Mouse (Mus musculus) heart, embryonic 10.5 days (tissue): ENCODE results near the gene Adal. TPM values are rescaled to one million over a fixed set of nuclear protein-coding genes. Genes with fewer than 3 reads are reported as not detected.
"Not testable (repeated sequence)": the region's sequence is repeated elsewhere in the genome, so short reads cannot be mapped to it uniquely, and the experiment has no call there.

ENCODE experiments used
- DNase-seq: peaks from one replicate; pipeline ENCODE4 v3.0.0-alpha.2; 2017; ENCODE audit warnings: low spot score
- H3K27ac ChIP-seq: fragments of 300-500 bp; sonication (generic); 2 replicates; pipeline ENCODE4 v1.5.1; 2016; ENCODE audit warnings: mild to moderate bottlenecking
- H3K27me3 ChIP-seq: fragments of 300-500 bp; sonication (generic); 2 replicates; pipeline ENCODE4 v1.6.1; 2016; ENCODE audit warnings: mild to moderate bottlenecking; ENCODE audit not compliant: poor library complexity, insufficient read depth, severe bottlenecking
- H3K36me3 ChIP-seq: fragments of 300-500 bp; sonication (generic); 2 replicates; pipeline ENCODE4 v1.6.1; 2016; ENCODE audit warnings: mild to moderate bottlenecking, moderate library complexity
- H3K4me1 ChIP-seq: fragments of 300-500 bp; sonication (generic); 2 replicates; pipeline ENCODE4 v1.6.1; 2016; ENCODE audit warnings: mild to moderate bottlenecking
- H3K4me3 ChIP-seq: fragments of 300-500 bp; sonication (generic); 2 replicates; pipeline ENCODE4 v1.5.1; 2016; ENCODE audit warnings: mild to moderate bottlenecking, moderate library complexity
- H3K9me3 ChIP-seq: fragments of 300-500 bp; sonication (generic); 2 replicates; pipeline ENCODE4 v1.6.1; 2016; ENCODE audit warnings: mild to moderate bottlenecking, moderate library complexity
- WGBS: fragments of 180-500 bp; shearing (Covaris S2); methylation state at CpG from one replicate; pipeline ENCODE4 v1.1.7; 2016; 5-methylcytosine and 5-hydroxymethylcytosine counted together
- polyA plus RNA-seq: library from polyadenylated mRNA; unstranded; fragments of >200 nt; fragmentation: Nextera tagmentation; extraction: Ambion mirVana; gene quantifications from 2 replicates; pipeline ENCODE4 v1.2.1, GENCODE M21; 2016

Adal gene
- polyA plus RNA-seq: 14.4 and 14.5 TPM in 2 replicates

DNA sequence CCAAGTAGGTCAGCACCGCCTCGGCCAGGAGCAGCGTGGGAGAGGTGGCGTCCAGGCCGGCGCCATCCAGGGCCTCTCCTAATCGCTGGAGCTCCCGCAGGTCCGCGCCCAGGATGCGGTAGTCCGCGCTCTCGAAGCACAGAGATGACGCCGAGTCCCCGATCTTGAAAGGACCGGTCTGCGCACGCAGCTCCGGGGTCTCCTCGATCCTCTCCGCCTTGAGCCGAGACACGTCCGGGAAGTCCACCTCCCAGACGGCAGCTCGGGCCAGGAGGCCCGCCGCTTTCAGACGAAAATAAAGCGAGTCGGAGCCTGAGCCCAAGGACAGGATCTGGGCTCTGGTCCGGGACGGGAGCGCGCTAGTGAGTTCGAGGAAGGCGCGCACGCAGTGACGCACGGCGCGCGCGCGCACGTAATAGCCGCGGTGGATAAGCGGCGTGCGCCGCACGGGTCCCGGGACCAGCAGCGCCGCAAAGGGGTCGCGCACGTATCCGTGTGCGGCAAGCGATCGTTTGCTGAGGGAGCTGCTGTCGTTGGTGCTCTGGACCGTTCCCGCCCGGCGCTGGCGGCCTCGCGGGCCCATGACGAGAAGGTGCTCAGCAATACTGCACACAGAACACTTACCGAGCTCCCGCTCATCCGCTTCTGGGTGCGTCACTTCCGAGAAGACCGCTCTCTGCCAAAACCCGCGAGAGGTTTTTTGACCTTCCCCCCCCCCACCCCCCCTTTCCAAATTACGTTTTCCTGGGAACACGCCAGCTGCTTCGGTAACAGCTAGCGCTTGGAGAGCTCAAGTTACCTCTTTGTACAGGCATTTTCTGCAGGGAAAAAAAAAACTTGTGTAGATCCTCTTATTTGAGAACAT lies at the start of gene Adal, which contains the start of gene Lcmt2:
TSS of gene Adal (plus strand) at position 411 of the 865 bp plus-strand sequence.
TSS of gene Lcmt2 (minus strand) at position 636 of the 865 bp plus-strand sequence.
- Histone ChIP-seq H3K27me3 (no peaks in the 10 kb centered on the region), H3K27ac (peak within 1 kb of the TSS; percentile 97), H3K36me3 (peaks cover 37% of the 10 kb centered on the region), H3K9me3 (no peaks in the 10 kb centered on the region), H3K4me1 (peaks cover 23% of the 10 kb centered on the region), H3K4me3 (peak within 1 kb of the TSS; percentile 77)
- under 1% methylated on average over 87 of the region's 87 CpGs for WGBS
- peak; percentile 96 for DNase-seq

GRCm38 (mm10) chr2:121102051-121102450 lies 38.2 kb upstream of the Adal start:
- H3K4me1 ChIP-seq: no peaks in the 10 kb centered on the region
- WGBS: 25% methylated on average over 9 of the region's 9 CpGs
- no peaks in the 10 kb centered on the region for H3K27me3 ChIP-seq
- no peak for DNase-seq
- H3K9me3 ChIP-seq: no peaks in the 10 kb centered on the region
- no peak overlapping the region for H3K4me3 ChIP-seq
- H3K27ac ChIP-seq: no peak overlapping the region
- H3K36me3 ChIP-seq: no peaks in the 10 kb centered on the region

- Histone ChIP-seq H3K36me3 (no peaks in the 10 kb centered on the region), H3K9me3 (no peaks in the 10 kb centered on the region), H3K27ac (no peak overlapping the region), H3K4me3 (no peak overlapping the region), H3K4me1 (peaks cover 4% of the 10 kb centered on the region), H3K27me3 (no peaks in the 10 kb centered on the region)
- no peak for DNase-seq
Observed at GRCm38 (mm10) chr2:121105940-121106339, 34.3 kb upstream of the Adal start.

GRCm38 (mm10) chr2:121109695-121110094 lies 30.5 kb upstream of the Adal start, which contains the start of gene Tgm7:
Gene Tgm7, minus strand, starts transcription at chr2:121109795.
- Histone ChIP-seq H3K9me3 (no peaks in the 10 kb centered on the region), H3K36me3 (no peaks in the 10 kb centered on the region), H3K27ac (no peak within 1 kb of the TSS), H3K4me3 (no peak within 1 kb of the TSS), H3K27me3 (no peaks in the 10 kb centered on the region), H3K4me1 (peaks cover 4% of the 10 kb centered on the region)
- WGBS: 81% methylated on average over 4 of the region's 4 CpGs
- no peak for DNase-seq

- H3K4me3 ChIP-seq: no peak overlapping the region
- peaks cover 1% of the 10 kb centered on the region for H3K4me1 ChIP-seq
- H3K36me3 ChIP-seq: no peaks in the 10 kb centered on the region
- H3K27ac ChIP-seq: no peak overlapping the region
- no peak for DNase-seq
- H3K9me3 ChIP-seq: no peaks in the 10 kb centered on the region
- H3K27me3 ChIP-seq: no peaks in the 10 kb centered on the region
- WGBS: 86% methylated on average over 2 of the region's 2 CpGs
Observed at GRCm38 (mm10) chr2:121115418-121115817, 24.8 kb upstream of the Adal start.

DNA sequence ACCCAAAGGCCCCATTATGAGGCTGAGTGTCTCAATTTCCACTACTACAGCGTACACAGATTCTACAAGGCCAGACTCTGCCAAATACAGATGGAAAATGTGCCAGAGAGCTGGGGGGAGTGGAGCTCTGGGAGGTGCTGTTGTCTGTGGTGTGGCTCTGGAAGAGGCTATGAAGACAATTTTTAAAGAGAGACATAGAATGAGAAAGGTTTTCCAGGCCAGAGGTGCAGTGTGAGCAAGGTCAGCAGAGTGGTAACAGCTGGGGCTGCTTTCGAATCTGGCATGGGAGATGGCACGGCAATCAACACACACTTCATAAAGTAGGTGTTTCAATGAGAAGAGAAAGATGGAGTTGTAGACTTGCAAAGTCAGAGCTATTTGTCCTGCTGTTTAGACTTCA lies 21.0 kb upstream of the Adal start:
- 75% methylated on average over 3 of the region's 3 CpGs for WGBS

DNA sequence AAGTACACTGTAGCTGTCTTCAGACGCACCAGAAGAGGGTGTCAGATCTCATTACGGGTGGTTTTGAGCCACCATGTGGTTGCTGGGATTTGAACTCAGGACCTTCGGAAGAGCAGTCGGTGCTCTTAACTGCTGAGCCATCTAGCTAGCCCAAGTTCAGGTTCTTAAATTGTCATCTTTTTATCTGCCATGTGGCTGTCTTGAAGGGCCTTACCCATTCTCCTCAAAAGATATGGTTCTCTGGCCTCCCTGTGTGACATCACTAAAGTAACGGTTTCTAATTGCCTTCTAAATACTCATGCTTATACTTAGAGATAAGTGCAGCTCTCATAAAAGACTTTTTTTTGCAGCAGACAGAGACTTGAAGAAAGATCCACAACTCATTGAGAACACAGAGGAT lies 13.9 kb upstream of the Adal start:
- H3K4me1 ChIP-seq, H3K27ac ChIP-seq, H3K4me3 ChIP-seq, H3K36me3 ChIP-seq, H3K9me3 ChIP-seq, DNase-seq, H3K27me3 ChIP-seq: not testable (repeated sequence)
- WGBS: 88% methylated on average over 5 of the region's 5 CpGs

More for the DNA sequence above, 21.0 kb upstream of the Adal start:
- Histone ChIP-seq H3K4me1 (no peaks in the 10 kb centered on the region), H3K4me3 (no peak overlapping the region), H3K27ac (no peak overlapping the region), H3K36me3 (no peaks in the 10 kb centered on the region), H3K9me3 (no peaks in the 10 kb centered on the region), H3K27me3 (no peaks in the 10 kb centered on the region)
- DNase-seq: no peak

DNA sequence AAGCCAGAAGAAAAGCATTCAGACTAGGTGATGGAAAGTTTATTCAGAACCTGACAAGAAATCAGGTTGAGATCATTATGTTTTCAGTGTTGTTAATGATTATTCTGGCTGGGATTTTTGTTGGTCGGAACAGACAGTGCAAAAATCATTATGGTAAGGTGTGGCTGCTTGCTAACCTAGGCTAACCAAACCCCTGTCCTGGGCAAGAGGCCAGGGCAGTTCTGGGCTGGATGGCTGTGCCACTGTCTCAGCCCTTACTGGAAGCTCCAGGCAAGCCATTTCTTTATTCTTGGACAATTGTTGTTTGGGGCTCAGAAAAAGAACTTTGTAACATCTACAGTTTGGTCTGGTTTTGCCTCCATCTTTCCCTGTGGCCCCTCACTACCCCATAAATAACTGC lies 12.7 kb upstream of the Adal start:
- H3K27me3 ChIP-seq: no peaks in the 10 kb centered on the region
- H3K9me3 ChIP-seq: no peaks in the 10 kb centered on the region
- DNase-seq: no peak
- no peaks in the 10 kb centered on the region for H3K36me3 ChIP-seq
- H3K27ac ChIP-seq: no peak overlapping the region
- WGBS: 78% methylated on average over 1 of the region's 1 CpGs
- no peak overlapping the region for H3K4me3 ChIP-seq
- H3K4me1 ChIP-seq: no peaks in the 10 kb centered on the region

DNA sequence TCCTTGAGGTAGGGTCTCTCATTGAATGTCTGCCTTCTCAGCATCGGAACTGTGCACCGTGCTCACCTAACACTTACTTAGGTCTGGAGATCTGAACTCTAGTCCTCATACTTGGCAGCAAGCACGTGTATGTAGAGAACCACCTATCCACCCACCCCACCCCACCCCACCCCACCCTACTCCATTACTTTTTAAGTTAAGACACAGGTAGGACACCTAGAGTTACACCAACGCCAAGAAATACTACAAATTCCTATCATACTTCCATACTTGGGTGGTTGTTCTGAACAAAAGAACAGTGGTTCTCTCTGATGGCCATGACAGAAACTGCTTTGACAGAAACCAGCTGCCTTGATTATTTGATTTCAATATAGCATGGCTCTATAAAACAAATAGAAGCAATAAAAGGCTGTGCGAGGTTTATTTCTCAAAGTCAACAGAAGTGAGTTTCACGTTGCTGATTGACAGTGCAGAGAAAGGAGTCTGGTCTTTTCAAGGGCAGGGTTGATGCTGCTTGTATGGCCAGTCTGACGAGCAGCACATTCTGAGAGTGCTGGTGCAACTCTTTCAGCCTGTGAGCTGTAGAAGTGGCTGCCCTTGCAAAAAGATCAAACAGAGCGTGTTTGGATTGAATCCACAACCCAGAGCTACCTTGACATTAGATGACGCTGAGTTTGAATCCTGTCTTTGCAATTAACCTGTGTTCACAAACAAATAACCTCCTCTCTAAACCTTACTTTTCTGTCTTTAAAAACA lies 11.2 kb upstream of the Adal start:
- Histone ChIP-seq H3K4me3 (no peak overlapping the region), H3K27ac (no peak overlapping the region), H3K36me3 (no peaks in the 10 kb centered on the region), H3K27me3 (no peaks in the 10 kb centered on the region), H3K4me1 (no peaks in the 10 kb centered on the region), H3K9me3 (no peaks in the 10 kb centered on the region)
- WGBS: 63% methylated on average over 9 of the region's 9 CpGs
- no peak for DNase-seq

DNA sequence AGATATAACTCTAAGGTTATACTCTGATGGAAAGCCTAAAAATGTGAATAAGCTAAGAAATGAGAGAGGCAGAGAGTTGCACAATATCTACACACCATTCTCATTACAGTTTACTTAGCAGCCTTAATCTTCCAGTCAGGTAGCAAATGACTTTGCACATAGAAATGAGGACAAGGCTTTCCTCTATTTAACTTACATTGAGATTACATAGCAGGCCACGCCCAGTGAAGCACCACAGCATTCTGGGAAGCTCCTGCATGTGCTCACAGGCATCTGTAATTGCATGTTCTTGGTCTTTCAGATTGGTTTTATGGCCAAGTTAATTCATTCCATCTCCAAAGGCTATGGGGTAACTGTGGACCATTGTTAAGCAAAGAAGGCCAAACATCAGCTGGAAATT lies 7.4 kb upstream of the Adal start:
- H3K4me3 ChIP-seq: no peak overlapping the region
- no peaks in the 10 kb centered on the region for H3K4me1 ChIP-seq
- H3K36me3 ChIP-seq: peaks cover 6% of the 10 kb centered on the region
- no peaks in the 10 kb centered on the region for H3K27me3 ChIP-seq
- DNase-seq: no peak
- no peak overlapping the region for H3K27ac ChIP-seq
- WGBS: 69% methylated on average over 1 of the region's 1 CpGs
- no peaks in the 10 kb centered on the region for H3K9me3 ChIP-seq

DNA sequence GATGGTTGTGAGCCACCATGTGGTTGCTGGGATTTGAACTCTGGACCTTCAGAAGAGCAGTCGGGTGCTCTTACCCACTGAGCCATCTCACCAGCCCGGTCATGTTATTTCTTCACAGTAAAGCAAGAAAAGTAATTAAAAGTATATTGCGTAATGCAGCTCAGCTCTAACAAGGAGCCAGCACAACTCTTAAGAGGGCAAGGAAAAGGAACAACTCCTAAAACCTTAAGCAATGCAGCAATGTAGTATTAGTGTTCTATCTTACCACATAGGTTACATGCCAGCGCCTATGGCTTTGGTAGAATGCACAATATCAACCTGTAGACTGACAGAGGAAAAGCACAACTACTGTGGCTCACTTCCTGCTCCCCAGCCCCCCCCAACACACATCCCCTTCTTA lies 2.9 kb upstream of the Adal start:
- DNase-seq: no peak

DNA sequence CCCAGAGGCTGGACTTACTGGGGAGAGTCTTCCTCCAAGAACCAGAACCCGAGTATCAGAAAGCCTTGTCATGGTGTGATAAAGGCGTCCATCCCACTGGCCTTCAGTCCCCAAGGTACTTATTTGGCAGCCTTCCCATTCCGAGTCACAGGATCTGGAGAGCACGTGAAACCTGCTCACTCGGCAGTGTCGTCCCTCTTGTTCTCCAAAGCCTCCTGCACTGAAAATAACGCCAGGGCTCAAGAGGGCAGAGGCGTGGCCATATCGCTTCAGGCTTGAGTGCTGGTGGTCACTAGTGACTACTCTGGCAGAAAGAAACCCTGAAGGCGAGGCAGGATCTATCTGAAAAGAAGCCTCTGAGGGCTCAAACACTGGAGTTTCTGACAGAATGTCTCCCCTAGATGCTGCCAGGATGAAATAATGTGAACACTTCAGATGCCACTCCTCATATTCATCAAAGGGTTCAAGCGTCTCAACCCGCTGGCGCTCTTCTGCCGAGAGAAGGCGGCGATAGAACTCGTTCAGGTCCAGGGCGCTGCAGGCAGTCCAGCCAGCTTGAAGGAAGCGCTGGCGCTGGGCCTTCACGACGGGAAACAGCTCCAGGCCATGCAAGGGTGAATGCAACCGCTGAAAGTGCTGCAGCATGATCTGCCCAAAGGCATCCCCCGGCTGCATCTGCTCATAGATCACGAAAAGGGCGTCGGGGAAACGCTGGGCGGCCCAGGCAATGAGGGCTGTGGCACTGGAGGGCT lies 786 bp upstream of the Adal start:
- peak; percentile 77 for DNase-seq
- WGBS: 44% methylated on average over 29 of the region's 29 CpGs
- peaks cover 32% of the 10 kb centered on the region for H3K36me3 ChIP-seq

More for the DNA sequence above, 2.9 kb upstream of the Adal start:
- Histone ChIP-seq H3K36me3 (peaks cover 22% of the 10 kb centered on the region), H3K27me3 (no peaks in the 10 kb centered on the region), H3K27ac (no peak overlapping the region), H3K4me3 (no peak overlapping the region), H3K9me3 (no peaks in the 10 kb centered on the region), H3K4me1 (peaks cover 23% of the 10 kb centered on the region)
- WGBS: 91% methylated on average over 4 of the region's 4 CpGs

More for the DNA sequence above, 786 bp upstream of the Adal start:
- Histone ChIP-seq H3K4me3 (peak overlapping the region; percentile 77), H3K4me1 (peaks cover 23% of the 10 kb centered on the region), H3K27ac (peak overlapping the region; percentile 97), H3K27me3 (no peaks in the 10 kb centered on the region), H3K9me3 (no peaks in the 10 kb centered on the region)
